Mouse (Mus musculus): ENCODE results near the gene Olfr385. TPM values are rescaled to one million over a fixed set of nuclear protein-coding genes. Genes with fewer than 3 reads are reported as not detected.
"Not testable (repeated sequence)": the region's sequence is repeated elsewhere in the genome, so short reads cannot be mapped to it uniquely, and the experiment has no call there.

Gene Olfr385
- polyA plus RNA-seq (2015; fragmentation: Nextera tagmentation; extraction: Ambion mirVana), result not detected in 2 replicates

- Histone ChIP-seq H3K4me2 (ENCODE audit: low read depth, low read length) (no peak within 1 kb of the TSS), H3K4me1 (ENCODE audit: insufficient read depth) (no peaks in the 10 kb centered on the region), H3K27me3 (ENCODE audit: insufficient read depth, low read length) (no peaks in the 10 kb centered on the region), H3K27ac (ENCODE audit: low read depth) (no peak within 1 kb of the TSS), H3K9ac (replicated peaks) (no peak within 1 kb of the TSS), H3K9me3 (ENCODE audit: low read length) (no peaks in the 10 kb centered on the region), H3K4me3 (ENCODE audit: low read depth, low read length) (no peak within 1 kb of the TSS), H3K36me3 (replicated peaks; ENCODE audit: insufficient read depth, low read length) (no peaks in the 10 kb centered on the region)
- TF ChIP-seq EP300 (IDR thresholded peaks at IDR 0.05; ENCODE audit: low read depth), result no peak
- no peak for TF ChIP-seq CTCF (IDR thresholded peaks at IDR 0.05; ENCODE audit: low read depth)
- DNase-seq, result no peak
- no peak for ATAC-seq
These were observed at the start of gene Olfr385 for GRCm38 (mm10) chr11:73592908-73593307. Gene Olfr385 (minus strand): TSS chr11:73593008.

DNA sequence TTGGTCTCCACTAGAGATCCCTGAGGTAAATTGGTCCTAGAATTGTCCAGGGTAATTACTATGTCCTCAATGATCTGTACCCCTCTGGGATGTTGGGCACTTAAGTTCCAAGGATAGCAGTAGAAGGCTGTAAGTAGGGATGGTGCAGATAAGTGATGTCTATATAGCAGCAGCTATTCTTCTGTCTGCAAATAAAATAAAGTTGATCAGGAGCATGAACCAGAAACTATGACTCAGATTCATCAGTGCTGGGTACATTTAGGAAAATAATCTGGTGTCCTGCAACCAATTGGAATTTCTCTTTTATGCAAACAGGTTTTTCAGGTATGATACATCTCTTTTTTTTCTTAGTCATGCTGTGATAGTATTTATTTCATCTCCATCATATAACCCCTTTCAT lies 5.5 kb upstream of the Olfr385 start, which contains the start of gene Olfr384:
Gene Olfr384, plus strand, starts transcription at position 301 of the 400 bp plus-strand sequence.
- ATAC-seq (no peak), DNase-seq (no peak)
- TF ChIP-seq EP300 (IDR thresholded peaks at IDR 0.05; ENCODE audit: low read depth) (no peak), CTCF (IDR thresholded peaks at IDR 0.05; ENCODE audit: low read depth) (no peak)
- no peaks in the 10 kb centered on the region for H3K27me3 ChIP-seq (ENCODE audit: insufficient read depth, low read length)
- no peaks in the 10 kb centered on the region for H3K4me1 ChIP-seq (ENCODE audit: insufficient read depth)
- no peak within 1 kb of the TSS for H3K4me2 ChIP-seq (ENCODE audit: low read depth, low read length)
- H3K36me3 ChIP-seq (replicated peaks; ENCODE audit: insufficient read depth, low read length), result no peaks in the 10 kb centered on the region
- no peak within 1 kb of the TSS for H3K9ac ChIP-seq (replicated peaks)
- H3K27ac ChIP-seq (ENCODE audit: low read depth), result no peak within 1 kb of the TSS
- H3K4me3 ChIP-seq (ENCODE audit: low read depth, low read length), result no peak within 1 kb of the TSS
- no peaks in the 10 kb centered on the region for H3K9me3 ChIP-seq (ENCODE audit: low read length)

- ATAC-seq, result not testable (repeated sequence)
- WGBS (ENCODE audit: insufficient replicate concordance), result 65% methylated on average over 1 of the region's 1 CpGs
These were observed 9.6 kb downstream of the Olfr385 start for GRCm38 (mm10) chr11:73583188-73583587.

DNA sequence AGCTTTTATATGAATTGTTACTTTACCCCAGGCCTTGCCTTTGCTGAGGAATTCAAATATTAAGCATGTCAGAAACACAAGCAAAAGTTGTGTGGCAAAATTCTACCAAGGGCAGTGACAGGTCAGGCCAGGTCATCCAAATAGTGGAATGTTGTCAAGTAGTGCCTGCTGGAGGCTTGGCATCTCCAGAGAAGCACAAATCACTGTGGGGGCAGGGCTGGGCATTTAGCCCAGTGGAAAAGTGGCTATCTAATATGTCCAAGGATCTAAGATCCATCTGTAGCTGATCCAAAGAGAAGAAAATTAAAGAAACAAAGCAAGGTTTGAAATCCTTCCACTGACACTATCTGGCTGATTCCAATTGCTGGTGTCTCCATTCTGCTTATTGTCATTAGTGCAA lies 12.9 kb downstream of the Olfr385 start:
- DNase-seq, result no peak
- Histone ChIP-seq H3K4me2 (ENCODE audit: low read depth, low read length) (no peak overlapping the region), H3K27me3 (ENCODE audit: insufficient read depth, low read length) (no peaks in the 10 kb centered on the region), H3K4me1 (ENCODE audit: insufficient read depth) (no peaks in the 10 kb centered on the region), H3K36me3 (replicated peaks; ENCODE audit: insufficient read depth, low read length) (no peaks in the 10 kb centered on the region), H3K9ac (replicated peaks) (no peak overlapping the region), H3K4me3 (ENCODE audit: low read depth, low read length) (no peak overlapping the region), H3K27ac (ENCODE audit: low read depth) (no peak overlapping the region), H3K9me3 (ENCODE audit: low read length) (peaks cover 2% of the 10 kb centered on the region; the same call in 1 of the 2 replicates)
- TF ChIP-seq EP300 (IDR thresholded peaks at IDR 0.05; ENCODE audit: low read depth), result no peak
- TF ChIP-seq CTCF (IDR thresholded peaks at IDR 0.05; ENCODE audit: low read depth), result no peak
- no peak for ATAC-seq

More at GRCm38 (mm10) chr11:73583188-73583587, 9.6 kb downstream of the Olfr385 start:
- not testable (repeated sequence) for H3K27ac ChIP-seq (ENCODE audit: low read depth); DNase-seq; H3K4me1 ChIP-seq (ENCODE audit: insufficient read depth); H3K9ac ChIP-seq (replicated peaks); H3K4me2 ChIP-seq (ENCODE audit: low read depth, low read length); H3K36me3 ChIP-seq (replicated peaks; ENCODE audit: insufficient read depth, low read length); H3K27me3 ChIP-seq (ENCODE audit: insufficient read depth, low read length); H3K4me3 ChIP-seq (ENCODE audit: low read depth, low read length); H3K9me3 ChIP-seq (ENCODE audit: low read length)

Other genes with a start within 250 kb of the Olfr385 start
- 0.24 TPM in 1 of 2 replicates, not detected in the other for gene Olfr20, start 242.2 kb downstream of the Olfr385 start, polyA plus RNA-seq (2015; fragmentation: Nextera tagmentation; extraction: Ambion mirVana)
- gene Olfr376, start 221.8 kb downstream of the Olfr385 start, polyA plus RNA-seq (2015; fragmentation: Nextera tagmentation; extraction: Ambion mirVana), result not detected in 2 replicates
- gene Olfr1, start 193.4 kb downstream of the Olfr385 start, polyA plus RNA-seq (2015; fragmentation: Nextera tagmentation; extraction: Ambion mirVana), result not detected in 2 replicates
- gene Olfr378, start 164.5 kb downstream of the Olfr385 start, polyA plus RNA-seq (2015; fragmentation: Nextera tagmentation; extraction: Ambion mirVana), result not detected in 2 replicates
- gene Olfr380, start 135.5 kb downstream of the Olfr385 start, polyA plus RNA-seq (2015; fragmentation: Nextera tagmentation; extraction: Ambion mirVana), result not detected in 2 replicates
- gene Olfr381, start 101.4 kb downstream of the Olfr385 start, polyA plus RNA-seq (2015; fragmentation: Nextera tagmentation; extraction: Ambion mirVana), result not detected in 2 replicates
- gene Olfr382, start 75.8 kb downstream of the Olfr385 start, polyA plus RNA-seq (2015; fragmentation: Nextera tagmentation; extraction: Ambion mirVana), result not detected in 2 replicates
- gene Olfr384, start 5.6 kb upstream of the Olfr385 start, polyA plus RNA-seq (2015; fragmentation: Nextera tagmentation; extraction: Ambion mirVana), result not detected in 2 replicates
- gene Zfp735, start 95.8 kb upstream of the Olfr385 start, polyA plus RNA-seq (2015; fragmentation: Nextera tagmentation; extraction: Ambion mirVana), result not detected in 2 replicates
- gene Olfr389, start 187.7 kb upstream of the Olfr385 start, polyA plus RNA-seq (2015; fragmentation: Nextera tagmentation; extraction: Ambion mirVana), result not detected in 2 replicates
- not detected in 2 replicates for gene Olfr390, start 190.0 kb upstream of the Olfr385 start, polyA plus RNA-seq (2015; fragmentation: Nextera tagmentation; extraction: Ambion mirVana)
- not detected in 2 replicates for gene Olfr391-ps, start 210.0 kb upstream of the Olfr385 start, polyA plus RNA-seq (2015; fragmentation: Nextera tagmentation; extraction: Ambion mirVana)
- gene Olfr392, start 224.0 kb upstream of the Olfr385 start, polyA plus RNA-seq (2015; fragmentation: Nextera tagmentation; extraction: Ambion mirVana), result not detected in 2 replicates

Measured in liver, postnatal 0 days (tissue).